Mouse (Mus musculus): ENCODE data around the gene Cstf1.

Gene Cstf1

GRCm38 (mm10) chr2:172413894-172414293 is 43.4 kb downstream of the Cstf1 start:
- DNase-seq (ENCODE audit: low spot score in 2 of 2) = no peak

GRCm38 (mm10) chr2:172416218-172416617 is 45.7 kb downstream of the Cstf1 start:
- DNase-seq (ENCODE audit: low spot score in 2 of 2) = no peak

DNA sequence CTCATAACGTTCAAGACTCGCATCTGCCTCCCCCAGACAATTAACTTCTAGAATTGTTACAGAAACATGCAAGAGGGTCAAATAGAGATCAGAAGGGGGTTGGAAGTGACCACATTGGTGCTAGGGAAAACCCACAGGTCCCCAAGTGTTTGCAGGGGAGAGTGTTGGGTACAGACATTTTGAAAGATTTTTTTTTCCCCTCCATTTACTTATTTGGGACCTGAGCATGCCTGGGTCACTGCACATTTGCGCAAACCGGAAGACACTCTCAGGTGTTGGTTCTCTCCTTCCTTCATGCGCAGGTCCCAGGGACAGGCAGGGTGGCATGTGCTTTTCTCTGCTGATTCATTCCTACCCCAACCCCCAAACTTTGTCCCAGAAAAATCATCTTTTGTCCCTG is 46.4 kb downstream of the Cstf1 start:
- DNase-seq (ENCODE audit: low spot score in 2 of 2) = no peak

DNA sequence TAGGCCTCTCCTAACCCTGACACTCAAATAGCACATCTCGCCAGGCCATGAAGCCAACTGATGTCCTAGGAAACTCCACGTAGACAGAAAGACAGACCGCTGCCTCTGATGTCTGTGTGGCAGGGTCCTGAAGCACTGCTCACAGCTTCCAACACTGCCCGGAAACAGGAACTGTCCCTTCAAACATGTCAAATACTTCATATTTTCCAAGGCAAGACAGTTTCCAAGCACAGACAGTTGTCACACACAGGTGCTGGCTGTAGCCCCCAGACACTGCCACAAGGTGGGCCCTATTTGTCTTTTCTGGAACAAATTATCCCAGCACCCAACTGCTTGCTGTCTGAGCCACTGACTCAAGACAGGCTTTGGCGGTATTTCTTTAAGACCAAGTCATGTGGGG is 47.7 kb downstream of the Cstf1 start:
- no peak for DNase-seq (ENCODE audit: low spot score in 2 of 2)

- peak in 1 of 2 experiments; percentile 21 for DNase-seq (ENCODE audit: low spot score in 2 of 2)
Measured at GRCm38 (mm10) chr2:172430609-172431008, 60.1 kb downstream of the Cstf1 start.

All from heart, adult 9 months (tissue).